Mouse (Mus musculus) layer of hippocampus, postnatal 36 days (tissue): ENCODE measurements around the gene Rai1. TPM values are rescaled to one million over a fixed set of nuclear protein-coding genes. Genes with fewer than 3 reads are reported as not detected.

Experiments
- DNase-seq, 2 experiments: peaks; one replicate each; pipeline ENCODE4 v3.0.0; 2022
- total RNA-seq, 2 experiments: library from RNA; stranded (reverse); gene quantifications; 2 replicates each; pipeline ENCODE4 v1.2.3; 2021

Rai1 gene
- total RNA-seq, 2 experiments from 2014 or later = 67.9 to 76.3 TPM

GRCm38 (mm10) chr11:60192534-60192933 lies 87.7 kb downstream of the Rai1 start:
- no peak for DNase-seq

- DNase-seq = no peak
Measured at GRCm38 (mm10) chr11:60193556-60193955, 88.7 kb downstream of the Rai1 start.

- DNase-seq = no peak
Measured at GRCm38 (mm10) chr11:60195108-60195507, 90.3 kb downstream of the Rai1 start.

GRCm38 (mm10) chr11:60196344-60196743 lies 91.5 kb downstream of the Rai1 start:
- no peak for DNase-seq

- no peak for DNase-seq
Measured at GRCm38 (mm10) chr11:60197998-60198619, 93.3 kb downstream of the Rai1 start.

GRCm38 (mm10) chr11:60198651-60199050 lies 93.8 kb downstream of the Rai1 start:
- DNase-seq = no peak

GRCm38 (mm10) chr11:60199702-60200184 lies 94.9 kb downstream of the Rai1 start:
- peak; percentile 90 for DNase-seq

- DNase-seq = no peak
Measured at GRCm38 (mm10) chr11:60200384-60200783, 95.6 kb downstream of the Rai1 start.

- no peak for DNase-seq
Measured at GRCm38 (mm10) chr11:60202710-60203638, 98.2 kb downstream of the Rai1 start.

GRCm38 (mm10) chr11:60205026-60205425 lies 100.2 kb downstream of the Rai1 start:
- DNase-seq = no peak

- no peak for DNase-seq
Measured at GRCm38 (mm10) chr11:60206207-60206606, 101.4 kb downstream of the Rai1 start.

GRCm38 (mm10) chr11:60208201-60208600 lies 103.4 kb downstream of the Rai1 start:
- no peak for DNase-seq

GRCm38 (mm10) chr11:60208712-60209111 lies 103.9 kb downstream of the Rai1 start:
- no peak for DNase-seq

- DNase-seq = peak; percentile 83 to 86
Measured at GRCm38 (mm10) chr11:60209217-60209932, 104.6 kb downstream of the Rai1 start.

- DNase-seq = no peak
Measured at GRCm38 (mm10) chr11:60209933-60210249, 105.1 kb downstream of the Rai1 start.

- DNase-seq = peak; percentile 81 to 88
Measured at GRCm38 (mm10) chr11:60210305-60210724, 105.5 kb downstream of the Rai1 start.

GRCm38 (mm10) chr11:60211152-60211551 lies 106.3 kb downstream of the Rai1 start:
- DNase-seq = no peak

- no peak for DNase-seq
Measured at GRCm38 (mm10) chr11:60211761-60212160, 106.9 kb downstream of the Rai1 start.

- no peak for DNase-seq
Measured at GRCm38 (mm10) chr11:60213266-60213665, 108.5 kb downstream of the Rai1 start.

- no peak for DNase-seq
Measured at GRCm38 (mm10) chr11:60216671-60217070, 111.9 kb downstream of the Rai1 start.

GRCm38 (mm10) chr11:60217467-60217866 lies 112.7 kb downstream of the Rai1 start:
- DNase-seq = no peak

- DNase-seq = no peak
Measured at GRCm38 (mm10) chr11:60219609-60220008, 114.8 kb downstream of the Rai1 start.

GRCm38 (mm10) chr11:60220291-60220804 lies 115.5 kb downstream of the Rai1 start:
- peak; percentile 86 to 91 for DNase-seq
